Mouse (Mus musculus) left cerebral cortex, adult 9 months (tissue): ENCODE measurements at regions not wholly inside any gene's neighbourhood (a gene's known extent, or its start where the extent isn't known, plus 50 kb on each side); places are given as distances from the start of the nearest gene placed in this dataset.

Source experiments
- DNase-seq, 2 experiments: peaks; one replicate each; pipeline ENCODE4 v3.0.0; 2022; ENCODE audit warnings: low spot score in 2 of 2

GRCm38 (mm10) chr3:127995678-127996077 lies 99.6 kb upstream of the Fam241a start:
- DNase-seq, result no peak

GRCm38 (mm10) chr3:127987583-127987982 lies 91.5 kb upstream of the Fam241a start:
- no peak for DNase-seq

GRCm38 (mm10) chr3:127985165-127985564 lies 89.0 kb upstream of the Fam241a start:
- DNase-seq, result no peak

GRCm38 (mm10) chr3:127977240-127977639 lies 81.1 kb upstream of the Fam241a start:
- no peak for DNase-seq

- DNase-seq, result peak in 1 of 2 experiments; percentile 34
Measured at GRCm38 (mm10) chr3:127970891-127971290, 74.8 kb upstream of the Fam241a start.

GRCm38 (mm10) chr3:127967170-127967569 lies 71.0 kb upstream of the Fam241a start:
- DNase-seq, result no peak

GRCm38 (mm10) chr3:127966214-127966613 lies 70.1 kb upstream of the Fam241a start:
- no peak for DNase-seq

GRCm38 (mm10) chr3:127958919-127959684 lies 63.0 kb upstream of the Fam241a start:
- DNase-seq, result no peak

GRCm38 (mm10) chr3:127954856-127955255 lies 58.7 kb upstream of the Fam241a start:
- DNase-seq, result no peak

GRCm38 (mm10) chr3:127953610-127954009 lies 57.5 kb upstream of the Fam241a start:
- peak in 1 of 2 experiments; percentile 46 for DNase-seq

- peak in 1 of 2 experiments; percentile 73 for DNase-seq
Measured at GRCm38 (mm10) chr3:127948898-127949620, 52.9 kb upstream of the Fam241a start.

GRCm38 (mm10) chr3:127948326-127948725 lies 52.2 kb upstream of the Fam241a start:
- no peak for DNase-seq
